Mouse (Mus musculus) heart, embryonic 14.5 days (tissue): ENCODE data around the gene Rnasel. TPM values are rescaled to one million over a fixed set of nuclear protein-coding genes. Genes with fewer than 3 reads are reported as not detected.

ENCODE experiments used
- ATAC-seq: fragments of 200-750 bp; cut with Nextera tagmentation; 2 replicates; pipeline ENCODE4 v1.8.0; 2017; ENCODE audit warnings: low read depth, moderate TSS enrichment; ENCODE audit not compliant: insufficient number of reproducible peaks, insufficient read depth, low FRiP score
- H3K27ac ChIP-seq, 2 experiments: fragments of 200-500 bp in 1 of 2; fragments of 300-500 bp in 1 of 2; sonication (generic) in 1 of 2; replicated peaks in 1 of 2; 2 replicates each; pipeline ENCODE4 v1.5.1; 2012 to 2014; ENCODE audit warnings: low read depth in 2 of 2, low read length in 2 of 2, control low read depth in 1 of 2, mild to moderate bottlenecking in 1 of 2, mixed read lengths in 1 of 2; ENCODE audit not compliant: control insufficient read depth in 1 of 2, insufficient read depth in 1 of 2
- H3K27me3 ChIP-seq: fragments of 300-500 bp; sonication (generic); 2 replicates; pipeline ENCODE4 v1.6.1; 2014; ENCODE audit warnings: mild to moderate bottlenecking, low read length, control low read depth; ENCODE audit not compliant: control insufficient read depth, insufficient read depth
- H3K36me3 ChIP-seq: fragments of 300-500 bp; sonication (generic); 2 replicates; pipeline ENCODE4 v1.6.1; 2014; ENCODE audit warnings: mild to moderate bottlenecking, control low read depth, low read length, mixed read lengths; ENCODE audit not compliant: control insufficient read depth, insufficient read depth
- H3K4me1 ChIP-seq, 2 experiments: fragments of 200-500 bp in 1 of 2; fragments of 300-500 bp in 1 of 2; sonication (generic) in 1 of 2; 2 replicates each; pipeline ENCODE4 v1.6.1; 2012 to 2014; ENCODE audit warnings: low read length in 2 of 2, control low read depth in 1 of 2, mixed read lengths in 1 of 2; ENCODE audit not compliant: control insufficient read depth in 2 of 2, insufficient read depth in 2 of 2
- H3K4me2 ChIP-seq: fragments of 300-500 bp; sonication (generic); 2 replicates; pipeline ENCODE4 v1.6.1; 2014; ENCODE audit warnings: mild to moderate bottlenecking, low read length
- H3K4me3 ChIP-seq, 2 experiments: fragments of 200-500 bp in 1 of 2; fragments of 300-500 bp in 1 of 2; sonication (generic) in 1 of 2; 2 replicates each; pipeline ENCODE4 v1.5.1; 2012 to 2014; ENCODE audit warnings: low read length in 2 of 2, mild to moderate bottlenecking in 2 of 2, control low read depth in 1 of 2, low read depth in 1 of 2, moderate library complexity in 1 of 2; ENCODE audit not compliant: control insufficient read depth in 1 of 2, insufficient read depth in 1 of 2
- H3K9ac ChIP-seq: fragments of 300-500 bp; sonication (generic); 2 replicates; pipeline ENCODE4 v1.6.1; 2014; ENCODE audit warnings: mild to moderate bottlenecking, low read length
- H3K9me3 ChIP-seq: fragments of 300-500 bp; sonication (generic); 2 replicates; pipeline ENCODE4 v1.6.1; 2016; ENCODE audit warnings: low read length, control low read depth; ENCODE audit not compliant: control insufficient read depth
- WGBS: fragments of 180-500 bp; shearing (Covaris S2); extraction: QIAGEN DNeasy Blood & Tissue Kit; methylation state at CpG from one replicate; pipeline ENCODE4 v1.1.7; 2014; 5-methylcytosine and 5-hydroxymethylcytosine counted together
- polyA plus RNA-seq: library from polyadenylated mRNA; unstranded; fragments of >200 nt; fragmentation: Nextera tagmentation; extraction: Ambion mirVana; gene quantifications from 2 replicates; pipeline ENCODE4 v1.2.1, GENCODE M21; 2014

The Rnasel gene
- polyA plus RNA-seq, 1 experiment from 2014 or later: 26.7 TPM

- WGBS: 56% methylated on average over 3 of the region's 3 CpGs
- Histone ChIP-seq H3K36me3 (no peaks in the 10 kb centered on the region), H3K4me2 (no peak overlapping the region), H3K27me3 (no peaks in the 10 kb centered on the region), H3K9me3 (no peaks in the 10 kb centered on the region), H3K4me3 (no peak overlapping the region), H3K9ac (no peak overlapping the region), H3K4me1 (peaks cover 16 to 20% of the 10 kb centered on the region in 2 experiments), H3K27ac (no peak overlapping the region)
- no peak for ATAC-seq
Observed at GRCm38 (mm10) chr1:153704996-153705395, 44.2 kb upstream of the Rnasel start.

DNA sequence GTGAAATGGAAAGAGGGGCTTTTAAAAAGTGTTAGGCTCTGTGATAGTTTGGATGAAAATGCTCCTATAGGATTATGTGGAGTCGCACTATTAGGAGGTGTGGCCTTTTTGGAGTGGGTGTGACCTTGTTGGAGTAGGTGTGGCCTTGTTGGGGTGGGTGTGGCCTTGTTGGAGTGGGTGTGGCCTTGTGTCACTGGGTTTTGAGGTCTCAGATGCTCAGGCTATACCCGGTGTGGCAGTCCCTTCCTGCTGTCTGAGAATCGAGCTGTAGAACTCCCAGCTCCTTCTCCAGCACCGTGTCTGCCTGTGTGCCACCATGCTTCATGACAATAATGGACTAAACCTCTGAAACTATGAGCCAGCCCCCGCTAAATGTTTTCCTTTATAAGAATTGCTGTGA, 40.6 kb upstream of the Rnasel start:
- H3K9ac ChIP-seq: no peak overlapping the region
- H3K4me1 ChIP-seq: peaks cover 8% of the 10 kb centered on the region in 2 experiments
- no peaks in the 10 kb centered on the region for H3K27me3 ChIP-seq
- WGBS: 83% methylated on average over 5 of the region's 5 CpGs
- no peak overlapping the region for H3K27ac ChIP-seq
- no peaks in the 10 kb centered on the region for H3K9me3 ChIP-seq
- no peak for ATAC-seq
- no peak overlapping the region for H3K4me3 ChIP-seq
- H3K4me2 ChIP-seq: no peak overlapping the region
- H3K36me3 ChIP-seq: no peaks in the 10 kb centered on the region

DNA sequence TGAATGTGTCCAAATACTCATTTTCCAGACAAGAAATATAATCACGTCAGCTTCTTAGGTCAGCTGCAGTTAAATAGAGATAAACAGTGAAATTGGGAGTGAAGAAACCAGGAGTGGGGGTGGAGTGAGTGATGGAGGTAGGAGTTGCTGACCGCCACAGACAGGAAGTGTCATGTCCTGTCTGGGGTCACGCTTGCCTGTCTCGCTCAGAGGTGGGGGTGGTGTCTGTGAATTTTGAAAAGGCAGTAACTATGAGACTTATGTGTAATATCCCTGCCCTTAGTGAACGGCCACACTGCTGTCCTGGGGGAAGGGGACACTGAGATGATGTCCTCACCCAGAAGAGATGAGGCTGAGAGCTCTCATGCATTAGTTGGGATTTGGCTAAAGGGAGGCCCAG, 39.8 kb upstream of the Rnasel start:
- no peaks in the 10 kb centered on the region for H3K27me3 ChIP-seq
- H3K27ac ChIP-seq: no peak overlapping the region
- no peak overlapping the region for H3K4me2 ChIP-seq
- no peaks in the 10 kb centered on the region; a peak in 1 of 4 replicates for H3K4me1 ChIP-seq
- no peak overlapping the region for H3K4me3 ChIP-seq
- no peak overlapping the region for H3K9ac ChIP-seq
- no peaks in the 10 kb centered on the region for H3K9me3 ChIP-seq
- no peak for ATAC-seq
- no peaks in the 10 kb centered on the region for H3K36me3 ChIP-seq
- 45% methylated on average over 5 of the region's 5 CpGs for WGBS

- no peak overlapping the region for H3K4me2 ChIP-seq
- no peaks in the 10 kb centered on the region for H3K27me3 ChIP-seq
- H3K27ac ChIP-seq: no peak overlapping the region
- no peak overlapping the region for H3K9ac ChIP-seq
- H3K4me3 ChIP-seq: no peak overlapping the region
- no peaks in the 10 kb centered on the region for H3K9me3 ChIP-seq
- H3K4me1 ChIP-seq: no peaks in the 10 kb centered on the region
- WGBS: 68% methylated on average over 3 of the region's 3 CpGs
- ATAC-seq: no peak
- H3K36me3 ChIP-seq: no peaks in the 10 kb centered on the region
Observed at GRCm38 (mm10) chr1:153711544-153712262, 37.5 kb upstream of the Rnasel start.

- H3K4me1 ChIP-seq: no peaks in the 10 kb centered on the region
- no peak for ATAC-seq
- no peaks in the 10 kb centered on the region for H3K27me3 ChIP-seq
- no peak overlapping the region for H3K27ac ChIP-seq
- H3K4me2 ChIP-seq: no peak overlapping the region
- H3K9ac ChIP-seq: no peak overlapping the region
- no peaks in the 10 kb centered on the region for H3K9me3 ChIP-seq
- no peaks in the 10 kb centered on the region for H3K36me3 ChIP-seq
- WGBS: 89% methylated on average over 2 of the region's 2 CpGs
- H3K4me3 ChIP-seq: no peak overlapping the region
Observed at GRCm38 (mm10) chr1:153712633-153713032, 36.6 kb upstream of the Rnasel start.

DNA sequence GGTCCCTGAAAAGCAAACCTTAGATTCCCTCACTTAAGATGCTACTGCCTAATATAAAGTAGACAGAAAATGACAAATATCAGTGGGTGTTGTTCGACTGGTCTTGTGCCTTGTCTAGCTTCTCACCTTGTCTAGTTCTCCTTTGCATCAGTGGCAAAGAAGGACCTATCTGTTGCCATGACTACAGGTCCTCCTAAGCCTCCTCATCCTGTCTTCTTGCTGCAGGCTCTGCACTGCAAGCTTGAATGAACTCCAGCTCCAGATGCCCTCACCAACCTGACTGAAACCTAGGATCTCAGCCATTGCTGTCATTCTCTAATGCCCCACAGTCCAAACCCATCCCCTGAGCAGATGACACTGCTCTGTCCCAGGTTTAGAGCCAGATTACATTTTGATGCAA, 31.2 kb upstream of the Rnasel start:
- WGBS: 73% methylated on average over 1 of the region's 1 CpGs
- no peak overlapping the region for H3K4me2 ChIP-seq
- H3K27me3 ChIP-seq: no peaks in the 10 kb centered on the region
- no peaks in the 10 kb centered on the region for H3K36me3 ChIP-seq
- no peak overlapping the region for H3K9ac ChIP-seq
- H3K9me3 ChIP-seq: no peaks in the 10 kb centered on the region
- no peak for ATAC-seq
- H3K4me1 ChIP-seq: no peaks in the 10 kb centered on the region
- no peak overlapping the region for H3K4me3 ChIP-seq
- H3K27ac ChIP-seq: no peak overlapping the region

DNA sequence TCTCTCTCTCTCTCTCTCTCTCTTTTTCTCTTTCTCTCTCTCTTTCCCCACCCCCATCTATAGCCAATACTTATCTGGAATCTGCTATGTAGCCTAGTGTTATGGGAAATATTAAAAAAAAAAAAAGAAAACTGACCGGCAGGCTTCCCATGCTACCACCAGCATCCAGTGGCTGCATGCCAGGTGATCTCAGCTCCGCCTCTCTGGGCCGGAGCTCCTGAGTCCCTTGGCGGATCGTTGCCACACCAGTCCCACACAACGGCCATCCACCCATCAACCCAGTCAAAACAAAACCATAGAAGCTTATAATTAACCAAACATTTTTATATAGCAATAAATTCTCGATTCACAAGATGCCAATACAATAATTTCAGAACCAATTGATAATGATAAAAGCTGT, 28.3 kb upstream of the Rnasel start:
- no peak overlapping the region for H3K27ac ChIP-seq
- 66% methylated on average over 7 of the region's 7 CpGs for WGBS
- H3K4me1 ChIP-seq: no peaks in the 10 kb centered on the region
- H3K36me3 ChIP-seq: no peaks in the 10 kb centered on the region
- H3K4me2 ChIP-seq: no peak overlapping the region
- no peak overlapping the region for H3K9ac ChIP-seq
- ATAC-seq: no peak
- H3K9me3 ChIP-seq: no peaks in the 10 kb centered on the region
- no peaks in the 10 kb centered on the region for H3K27me3 ChIP-seq
- no peak overlapping the region for H3K4me3 ChIP-seq
